Mouse (Mus musculus) bone marrow, adult 2 months (tissue): ENCODE measurements at regions not wholly inside any gene's neighbourhood (a gene's known extent, or its start where the extent isn't known, plus 50 kb on each side); places are given as distances from the start of the nearest gene placed in this dataset.

Experiments
- H3K27ac ChIP-seq: fragments of 200-500 bp; 2 replicates; pipeline ENCODE4 v1.5.1; 2012; ENCODE audit warnings: low read depth, mild to moderate bottlenecking, control low read depth, inconsistent platforms, low read length; ENCODE audit not compliant: control insufficient read depth, poor library complexity, insufficient read depth
- H3K4me1 ChIP-seq: fragments of 200-500 bp; 2 replicates; pipeline ENCODE4 v1.6.1; 2011; ENCODE audit warnings: low read length; ENCODE audit not compliant: control insufficient read depth, insufficient read depth
- H3K4me3 ChIP-seq: fragments of 200-500 bp; replicated peaks from 2 replicates; pipeline ENCODE3; 2011; ENCODE audit warnings: mild to moderate bottlenecking, low read depth, low read length, control low read depth; ENCODE audit not compliant: control insufficient read depth
- CTCF ChIP-seq: fragments of 200-500 bp; IDR thresholded peaks from 2 replicates; pipeline ENCODE4 v1.5.1; 2011; ENCODE audit warnings: low read length, control low read depth; ENCODE audit not compliant: control insufficient read depth, insufficient read depth
- POLR2A ChIP-seq: fragments of 200-500 bp; IDR thresholded peaks from 2 replicates; pipeline ENCODE4 v1.6.1; 2011; ENCODE audit warnings: low read depth, mild to moderate bottlenecking, control low read depth, low read length, borderline replicate concordance; ENCODE audit not compliant: control insufficient read depth
- WGBS: fragments of 180-500 bp; shearing (Covaris S2); methylation state at CpG from one replicate; pipeline ENCODE4 v1.1.7; 2018; 5-methylcytosine and 5-hydroxymethylcytosine counted together

DNA sequence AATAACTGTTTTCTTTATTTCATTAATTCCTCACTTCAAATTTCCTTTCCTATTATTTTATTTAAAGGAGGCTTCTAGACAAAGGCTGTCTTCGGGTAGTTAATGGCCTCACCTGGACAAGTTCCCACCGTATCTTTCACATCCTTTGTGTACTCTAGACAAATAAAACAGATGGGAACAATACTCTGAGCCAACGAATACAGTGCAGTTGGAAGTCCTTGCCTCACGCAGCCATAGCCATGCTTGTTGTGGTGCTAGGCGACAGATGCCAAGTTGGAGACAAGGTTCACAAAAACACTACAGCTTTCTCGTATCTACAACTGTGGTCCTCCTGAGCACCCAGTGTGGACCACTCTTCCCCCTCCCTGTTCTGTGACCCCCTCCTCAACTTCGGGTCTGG is 136.6 kb upstream of the Marcks start:
- Histone ChIP-seq H3K27ac (no peak overlapping the region), H3K4me3 (no peak overlapping the region), H3K4me1 (no peaks in the 10 kb centered on the region; the same call in 1 of the 2 replicates)
- WGBS = 78% methylated on average over 7 of the region's 7 CpGs
- no peak for TF ChIP-seq CTCF
- TF ChIP-seq POLR2A = no peak

- no peaks in the 10 kb centered on the region; the same call in 1 of the 2 replicates for H3K4me1 ChIP-seq
Observed at GRCm38 (mm10) chr10:37271967-37272366, 133.2 kb upstream of the Marcks start.

GRCm38 (mm10) chr10:37270236-37271000 is 131.7 kb upstream of the Marcks start:
- 90% methylated on average over 10 of the region's 10 CpGs for WGBS
- Histone ChIP-seq H3K4me1 (no peaks in the 10 kb centered on the region; the same call in 1 of the 2 replicates), H3K27ac (no peak overlapping the region), H3K4me3 (no peak overlapping the region)
- TF ChIP-seq POLR2A (no peak), CTCF (no peak)

More at GRCm38 (mm10) chr10:37271967-37272366, 133.2 kb upstream of the Marcks start:
- TF ChIP-seq CTCF = no peak
- TF ChIP-seq POLR2A = no peak
- Histone ChIP-seq H3K4me3 (no peak overlapping the region), H3K27ac (no peak overlapping the region)
- WGBS = 90% methylated on average over 1 of the region's 1 CpGs

- WGBS = 81% methylated on average over 1 of the region's 1 CpGs
- Histone ChIP-seq H3K4me3 (no peak overlapping the region), H3K27ac (no peak overlapping the region), H3K4me1 (no peaks in the 10 kb centered on the region)
- TF ChIP-seq CTCF = no peak
- no peak for TF ChIP-seq POLR2A
Observed at GRCm38 (mm10) chr10:37266909-37267308, 128.2 kb upstream of the Marcks start.

DNA sequence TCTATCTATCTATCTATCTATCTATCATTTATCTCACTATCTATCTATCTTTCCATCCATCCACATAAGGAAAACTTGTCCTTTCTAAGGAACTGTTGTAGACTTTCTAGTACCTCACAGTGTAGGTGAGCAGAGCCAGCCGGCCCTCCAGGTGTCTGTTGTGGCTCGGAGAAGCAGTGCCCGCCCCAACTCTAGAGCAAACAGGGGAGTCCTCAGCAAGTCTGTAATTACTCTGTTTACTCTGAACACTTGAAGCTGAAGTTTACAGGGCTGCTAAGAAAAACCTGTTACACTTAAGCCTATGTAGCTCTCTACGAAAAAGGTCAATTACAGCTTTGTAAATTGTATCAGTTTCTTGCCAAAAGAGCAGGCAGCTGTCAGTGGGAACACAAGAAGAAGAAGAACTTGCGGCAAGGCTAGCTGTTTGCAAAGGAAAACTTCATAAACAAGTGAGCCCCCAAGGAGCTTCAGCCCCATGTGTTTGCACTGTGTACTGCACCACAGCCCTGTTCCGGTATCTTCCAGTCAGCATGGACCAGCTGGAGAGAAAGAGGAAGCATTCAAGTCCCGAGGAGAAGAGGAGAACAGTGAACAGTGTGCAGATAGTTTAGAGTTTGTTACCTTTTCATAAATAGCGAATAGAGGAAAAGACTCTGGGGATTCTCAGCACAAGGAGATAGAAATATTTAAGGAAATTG is 122.2 kb upstream of the Marcks start:
- TF ChIP-seq CTCF = peak; percentile 25; the same call in 1 of the 2 replicates
- TF ChIP-seq POLR2A = no peak
- no peaks in the 10 kb centered on the region for H3K4me1 ChIP-seq
- 52% methylated on average over 8 of the region's 8 CpGs for WGBS
- H3K4me3 ChIP-seq = no peak overlapping the region
- H3K27ac ChIP-seq = no peak overlapping the region

DNA sequence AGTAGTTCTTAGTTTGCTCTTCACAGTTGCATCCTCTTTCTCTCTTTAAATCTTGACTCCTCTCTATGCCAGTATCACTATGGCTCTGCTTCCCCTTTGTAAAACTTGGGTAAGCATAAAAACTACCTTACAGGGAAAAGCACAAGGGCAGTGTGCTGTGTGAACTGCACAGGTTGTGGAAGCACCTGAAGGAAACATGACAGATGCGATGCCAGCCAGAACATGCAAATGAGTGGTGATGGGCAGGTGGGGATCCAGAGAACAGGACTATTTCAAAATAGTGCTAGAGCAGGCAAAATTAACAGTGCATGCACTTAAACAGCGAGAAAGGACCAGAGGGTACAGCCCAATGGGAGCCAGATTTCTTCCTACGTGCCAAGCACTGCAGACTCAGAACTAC is 120.5 kb upstream of the Marcks start:
- H3K27ac ChIP-seq = no peak overlapping the region
- 83% methylated on average over 3 of the region's 3 CpGs for WGBS
- no peak for TF ChIP-seq POLR2A
- no peak for TF ChIP-seq CTCF

DNA sequence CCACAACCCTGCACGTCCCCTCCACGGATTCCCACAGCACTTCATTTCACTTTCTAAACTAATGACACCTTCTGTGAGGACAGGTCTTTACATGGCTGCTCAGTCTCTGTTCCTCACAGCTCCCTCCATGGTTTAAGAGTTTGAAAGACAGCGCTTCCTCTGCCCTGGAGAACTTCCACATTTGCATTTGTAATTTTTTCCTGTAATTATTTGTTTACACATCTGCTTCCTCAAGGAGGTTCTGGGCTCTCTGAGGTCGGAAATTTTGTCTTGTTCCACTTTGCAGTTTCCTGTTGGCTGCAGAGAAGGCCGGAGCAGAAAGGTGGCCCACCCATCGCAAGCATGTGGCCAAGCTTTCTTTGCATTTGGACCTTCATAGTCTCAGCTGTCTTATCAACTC is 118.8 kb upstream of the Marcks start:
- Histone ChIP-seq H3K4me1 (no peaks in the 10 kb centered on the region), H3K27ac (no peak overlapping the region), H3K4me3 (no peak overlapping the region)
- 24% methylated on average over 6 of the region's 6 CpGs for WGBS
- no peak for TF ChIP-seq CTCF
- TF ChIP-seq POLR2A = no peak

More for the DNA sequence above, 120.5 kb upstream of the Marcks start:
- Histone ChIP-seq H3K4me3 (no peak overlapping the region), H3K4me1 (no peaks in the 10 kb centered on the region)

DNA sequence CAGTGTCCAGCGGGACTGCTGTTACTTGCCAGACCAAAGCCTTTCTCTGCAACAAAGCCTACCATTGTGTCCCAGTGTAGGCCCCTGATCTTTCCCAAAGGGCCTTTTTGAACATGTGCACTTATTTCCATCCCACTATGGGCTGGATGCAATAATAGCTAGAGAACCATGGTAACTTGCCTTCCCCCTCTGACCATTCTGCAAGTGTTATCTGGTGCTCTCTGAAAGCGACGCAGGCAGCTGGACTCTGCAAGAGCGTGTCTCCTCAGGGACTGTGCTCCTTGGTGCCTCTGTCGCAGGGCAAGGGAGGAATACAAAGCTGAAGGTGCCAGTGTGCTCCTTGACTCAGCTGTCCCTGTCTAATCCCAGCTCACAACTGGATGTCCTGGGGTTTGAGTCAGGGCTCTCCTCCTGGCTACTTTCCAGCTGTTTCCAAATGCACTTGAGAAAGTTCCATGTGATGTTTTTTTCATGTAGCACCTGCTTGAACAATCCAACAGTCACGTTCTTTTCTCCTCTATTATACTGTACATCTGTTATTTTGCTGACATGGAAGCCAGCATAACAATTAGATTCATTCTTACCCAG is 112.3 kb upstream of the Marcks start:
- Histone ChIP-seq H3K27ac (no peak overlapping the region), H3K4me3 (no peak overlapping the region), H3K4me1 (no peaks in the 10 kb centered on the region)
- 80% methylated on average over 6 of the region's 6 CpGs for WGBS
- no peak for TF ChIP-seq CTCF
- no peak for TF ChIP-seq POLR2A
